7 mouse cellular contexts compared by ENCODE assay signal in genomic region chr14:99099967-99100587, GRCm38 (mm10). TPM values are rescaled to one million over a fixed set of nuclear protein-coding genes. Genes with fewer than 3 reads are reported as not detected.
DNase-seq lines count a peak whose midpoint lies in the region; ATAC-seq lines count a peak whose summit lies in the region.

No protein-coding gene starts in this region.

- H3K4me1 ChIP-seq in lung, embryonic 15.5 days: peaks cover 7% of the 10 kb centered on the region; the same call in 1 of the 2 replicates
- H3K4me1 ChIP-seq in embryonic facial prominence, embryonic 13.5 days: peaks cover 7% of the 10 kb centered on the region
- peaks cover 13% of the 10 kb centered on the region for H3K4me1 ChIP-seq in hindbrain, embryonic 14.5 days (replicated peaks; ENCODE audit: control insufficient read depth, insufficient read depth, low read length)

- peak overlapping the region; percentile 73 for H3K4me3 ChIP-seq in lung, embryonic 15.5 days
- H3K4me3 ChIP-seq in embryonic facial prominence, embryonic 13.5 days: peak overlapping the region; percentile 75
- peak overlapping the region; percentile 74 for H3K4me3 ChIP-seq in hindbrain, embryonic 14.5 days (replicated peaks; ENCODE audit: low read length)

- H3K9ac ChIP-seq in lung, embryonic 15.5 days: peak overlapping the region; percentile 47
- H3K9ac ChIP-seq in embryonic facial prominence, embryonic 13.5 days: peak overlapping the region; percentile 91
- H3K9ac ChIP-seq in hindbrain, embryonic 14.5 days: peak overlapping the region; percentile 62

- H3K9me3 ChIP-seq in lung, embryonic 15.5 days: no peaks in the 10 kb centered on the region
- H3K9me3 ChIP-seq in embryonic facial prominence, embryonic 13.5 days: no peaks in the 10 kb centered on the region
- no peaks in the 10 kb centered on the region for H3K9me3 ChIP-seq in hindbrain, embryonic 14.5 days (ENCODE audit: control insufficient read depth, low read length)

- DNase-seq in lung, adult 18-20 months: no peak
- no peak for DNase-seq in hindbrain, embryonic 14.5 days (ENCODE audit: low spot score)
- no peak for DNase-seq in urinary bladder, postnatal 4 days (ENCODE audit: low spot score in 2 of 2)

- no peak for ATAC-seq in lung, embryonic 15.5 days (ENCODE audit: borderline replicate concordance, extremely low read depth, low FRiP score, low TSS enrichment)
- no peak for ATAC-seq in embryonic facial prominence, embryonic 13.5 days (ENCODE audit: insufficient number of reproducible peaks, insufficient read depth, low FRiP score, low TSS enrichment, low read depth)
- no peak for ATAC-seq in hindbrain, embryonic 14.5 days (ENCODE audit: low FRiP score)
- peak; percentile 5; the same call in 1 of the 2 replicates for ATAC-seq in megakaryocyte, adult 5-6 weeks (ENCODE audit: poor library complexity, severe bottlenecking)
- ATAC-seq in megakaryocyte progenitor cell, adult 5-6 weeks (replicated peaks; ENCODE audit: poor library complexity): no peak

- H3K4me2 ChIP-seq in lung, embryonic 15.5 days: peak overlapping the region; percentile 51
- H3K4me2 ChIP-seq in embryonic facial prominence, embryonic 13.5 days: peak overlapping the region; percentile 74
- H3K4me2 ChIP-seq in hindbrain, embryonic 14.5 days (replicated peaks): peak overlapping the region; percentile 58

- peaks cover 29% of the 10 kb centered on the region for H3K36me3 ChIP-seq in lung, embryonic 15.5 days
- peaks cover 48% of the 10 kb centered on the region for H3K36me3 ChIP-seq in embryonic facial prominence, embryonic 13.5 days
- H3K36me3 ChIP-seq in hindbrain, embryonic 14.5 days (replicated peaks; ENCODE audit: control insufficient read depth, insufficient read depth): peaks cover 63% of the 10 kb centered on the region

- no peaks in the 10 kb centered on the region for H3K27me3 ChIP-seq in lung, embryonic 15.5 days
- no peaks in the 10 kb centered on the region for H3K27me3 ChIP-seq in embryonic facial prominence, embryonic 13.5 days
- H3K27me3 ChIP-seq in hindbrain, embryonic 14.5 days (ENCODE audit: control insufficient read depth, insufficient read depth, low read length): no peaks in the 10 kb centered on the region

- no peak overlapping the region for H3K27ac ChIP-seq in lung, embryonic 15.5 days
- no peak overlapping the region for H3K27ac ChIP-seq in embryonic facial prominence, embryonic 13.5 days
- no peak overlapping the region for H3K27ac ChIP-seq in hindbrain, embryonic 14.5 days

- 6% methylated on average over 20 of the region's 20 CpGs for WGBS in lung, embryonic 15.5 days
- WGBS in embryonic facial prominence, embryonic 13.5 days: 8% methylated on average over 20 of the region's 20 CpGs
- 8% methylated on average over 20 of the region's 20 CpGs for whole genome bisulfite sequencing in hindbrain, embryonic 14.5 days

RNA-seq across cellular contexts. Expression of gene Dis3, which starts 0.5 kb away (rescaled TPM):
- polyA plus RNA-seq in lung, embryonic 15.5 days (2015; fragmentation: Nextera tagmentation; extraction: Ambion mirVana): 29.4 and 32.5 TPM in 2 replicates
- polyA plus RNA-seq in embryonic facial prominence, embryonic 13.5 days (2015; fragmentation: Nextera tagmentation; extraction: Ambion mirVana): 34.6 and 37.5 TPM in 2 replicates
- polyA plus RNA-seq in hindbrain, embryonic 14.5 days (2014; fragmentation: Nextera tagmentation; extraction: Ambion mirVana): 28.8 and 30.9 TPM in 2 replicates
- total RNA-seq in megakaryocyte, adult 5-6 weeks (2015): 17.6 and 18.2 TPM in 2 replicates
- 17.2 and 26.1 TPM in 2 replicates for total RNA-seq in megakaryocyte, adult 5-6 weeks (2017)
- total RNA-seq in megakaryocyte progenitor cell, adult 5-6 weeks (2015): 47.7 and 52.3 TPM in 2 replicates
- 60.2 and 77.1 TPM in 2 replicates for total RNA-seq in megakaryocyte progenitor cell, adult 5-6 weeks (2017)

RNA-seq across cellular contexts. Expression of gene Pibf1, which starts 0.9 kb away (rescaled TPM):
- polyA plus RNA-seq in lung, embryonic 15.5 days (2015; fragmentation: Nextera tagmentation; extraction: Ambion mirVana): 14.0 and 19.5 TPM in 2 replicates
- polyA plus RNA-seq in embryonic facial prominence, embryonic 13.5 days (2015; fragmentation: Nextera tagmentation; extraction: Ambion mirVana): 23.9 and 25.0 TPM in 2 replicates
- polyA plus RNA-seq in hindbrain, embryonic 14.5 days (2014; fragmentation: Nextera tagmentation; extraction: Ambion mirVana): 18.5 and 19.3 TPM in 2 replicates
- total RNA-seq in megakaryocyte, adult 5-6 weeks (2015): 22.5 and 24.0 TPM in 2 replicates
- total RNA-seq in megakaryocyte, adult 5-6 weeks (2017): 24.1 and 32.4 TPM in 2 replicates
- total RNA-seq in megakaryocyte progenitor cell, adult 5-6 weeks (2015): 21.5 and 30.9 TPM in 2 replicates
- 38.4 and 40.8 TPM in 2 replicates for total RNA-seq in megakaryocyte progenitor cell, adult 5-6 weeks (2017)

RNA-seq across cellular contexts. Expression of gene Bora, which starts 54.1 kb away (rescaled TPM):
- 70.3 and 75.6 TPM in 2 replicates for polyA plus RNA-seq in lung, embryonic 15.5 days (2015; fragmentation: Nextera tagmentation; extraction: Ambion mirVana)
- polyA plus RNA-seq in embryonic facial prominence, embryonic 13.5 days (2015; fragmentation: Nextera tagmentation; extraction: Ambion mirVana): 70.5 and 80.3 TPM in 2 replicates
- 11.2 and 13.6 TPM in 2 replicates for polyA plus RNA-seq in hindbrain, embryonic 14.5 days (2014; fragmentation: Nextera tagmentation; extraction: Ambion mirVana)
- total RNA-seq in megakaryocyte, adult 5-6 weeks (2015): 24.4 and 26.5 TPM in 2 replicates
- 26.0 and 28.4 TPM in 2 replicates for total RNA-seq in megakaryocyte, adult 5-6 weeks (2017)
- 46.1 and 53.0 TPM in 2 replicates for total RNA-seq in megakaryocyte progenitor cell, adult 5-6 weeks (2015)
- total RNA-seq in megakaryocyte progenitor cell, adult 5-6 weeks (2017): 45.9 and 56.2 TPM in 2 replicates

RNA-seq across cellular contexts. Expression of gene Mzt1, which starts 54.1 kb away (rescaled TPM):
- polyA plus RNA-seq in lung, embryonic 15.5 days (2015; fragmentation: Nextera tagmentation; extraction: Ambion mirVana): 72.2 and 76.4 TPM in 2 replicates
- 87.1 and 90.9 TPM in 2 replicates for polyA plus RNA-seq in embryonic facial prominence, embryonic 13.5 days (2015; fragmentation: Nextera tagmentation; extraction: Ambion mirVana)
- polyA plus RNA-seq in hindbrain, embryonic 14.5 days (2014; fragmentation: Nextera tagmentation; extraction: Ambion mirVana): 78.2 and 96.6 TPM in 2 replicates
- total RNA-seq in megakaryocyte, adult 5-6 weeks (2015): 53.6 and 61.1 TPM in 2 replicates
- 24.3 and 25.9 TPM in 2 replicates for total RNA-seq in megakaryocyte, adult 5-6 weeks (2017)
- total RNA-seq in megakaryocyte progenitor cell, adult 5-6 weeks (2015): 80.3 and 85.5 TPM in 2 replicates
- 34.1 and 39.4 TPM in 2 replicates for total RNA-seq in megakaryocyte progenitor cell, adult 5-6 weeks (2017)
